Mouse (Mus musculus) spleen, adult 2 months (tissue): ENCODE data around the gene Slc25a12.

Source experiments
- CTCF ChIP-seq: fragments of 200-500 bp; IDR thresholded peaks from 2 replicates; pipeline ENCODE4 v1.5.1; 2011; ENCODE audit warnings: mild to moderate bottlenecking, inconsistent platforms; ENCODE audit not compliant: insufficient read depth, insufficient read length, insufficient replicate concordance; ENCODE audit errors: extremely low read depth
- POLR2A ChIP-seq: fragments of 200-500 bp; IDR thresholded peaks from 2 replicates; pipeline ENCODE4 v1.6.1; 2011; ENCODE audit warnings: low read depth, low read length, inconsistent platforms

DNA sequence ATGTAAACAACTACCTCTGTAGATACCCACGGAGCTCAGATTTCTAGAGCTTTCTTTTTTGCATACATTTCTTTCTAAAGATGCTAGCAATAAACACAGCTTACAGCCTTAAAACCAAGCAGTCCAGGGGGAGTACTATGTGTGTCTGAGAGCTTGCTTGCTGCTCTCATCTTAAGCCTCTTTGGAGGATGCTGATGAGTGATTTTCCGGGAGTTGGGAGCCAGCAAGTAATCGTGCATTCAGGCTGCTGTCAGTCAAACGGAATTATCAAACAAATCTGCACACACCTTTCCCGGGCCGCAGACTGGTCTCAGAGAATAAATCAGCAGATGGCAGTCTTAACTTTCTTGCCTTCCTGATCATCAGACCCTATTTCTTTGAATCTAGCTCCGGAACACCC, 73.1 kb downstream of the Slc25a12 start:
- TF ChIP-seq POLR2A (no peak), CTCF (no peak)
